Mouse (Mus musculus): ENCODE measurements around the gene Rcan1. TPM values are rescaled to one million over a fixed set of nuclear protein-coding genes. Genes with fewer than 3 reads are reported as not detected.
A peak's percentile ranks its signal among the peaks of the same experiment; 100 is the strongest.

Gene Rcan1
- polyA plus RNA-seq, 1 experiment from 2014 or later = 24.5 TPM

DNA sequence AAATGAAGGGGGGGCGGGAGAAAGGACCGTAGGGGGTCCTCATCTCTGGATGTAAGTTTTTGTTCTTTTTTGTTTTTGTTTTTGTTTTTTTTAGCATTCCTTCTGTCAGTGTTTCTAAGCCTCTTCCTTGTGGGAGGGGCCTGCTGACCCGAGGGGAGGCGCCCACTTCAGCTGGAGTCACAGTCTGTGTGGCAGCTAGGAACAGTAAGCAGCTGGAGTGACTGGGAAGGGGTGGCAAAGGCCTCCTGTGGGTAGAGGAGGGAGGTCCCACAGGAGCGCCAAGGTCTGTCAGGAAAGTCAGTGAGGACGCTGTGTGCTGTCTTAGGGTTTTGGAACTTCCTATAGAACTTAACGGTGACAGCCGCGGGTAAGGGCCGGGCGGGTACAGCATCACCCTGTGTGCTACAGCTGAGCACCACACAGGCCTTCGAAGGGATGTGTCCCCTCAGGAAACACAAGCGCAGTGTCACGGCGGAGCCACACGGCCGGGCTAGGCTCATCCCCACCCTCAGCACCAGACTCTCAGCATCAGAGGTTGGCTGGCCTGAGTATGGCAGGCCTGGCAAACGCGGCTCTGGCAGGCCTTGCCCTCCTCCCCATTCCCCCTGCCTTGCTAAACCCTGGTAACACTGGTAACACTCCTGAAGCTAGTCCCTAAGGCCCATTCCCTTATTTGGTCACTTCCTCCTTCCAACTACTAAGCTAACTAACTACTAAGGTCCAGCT is 58.5 kb downstream of the Rcan1 start:
- ATAC-seq (ENCODE audit: insufficient read depth, low FRiP score, low read depth) = no peak
- Histone ChIP-seq H3K4me1 (peaks cover 14% of the 10 kb centered on the region; the same call in 1 of the 2 replicates), H3K27ac (no peak overlapping the region)

DNA sequence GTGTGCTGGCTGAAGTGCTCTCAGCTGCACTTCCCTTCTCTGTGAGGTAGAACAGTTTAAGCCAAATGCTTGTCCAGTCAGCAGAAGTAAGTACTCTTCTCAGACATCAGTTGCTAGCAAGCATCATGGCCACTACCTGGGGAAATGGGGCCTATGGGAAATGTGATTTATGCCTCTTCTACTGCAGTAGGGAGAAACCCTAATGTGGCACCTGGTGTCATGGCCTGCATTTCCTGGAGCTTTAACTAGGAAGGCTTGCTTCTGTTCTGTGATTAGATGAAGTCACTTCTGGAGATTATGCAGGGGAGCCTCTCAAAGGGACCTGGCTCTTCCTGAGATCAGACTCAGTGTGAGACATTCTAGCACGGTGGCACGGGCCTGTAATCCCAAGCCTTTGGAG is 60.3 kb downstream of the Rcan1 start:
- Histone ChIP-seq H3K36me3 (no peaks in the 10 kb centered on the region), H3K9ac (no peak overlapping the region), H3K4me3 (replicated peaks) (no peak overlapping the region), H3K4me1 (peaks cover 14% of the 10 kb centered on the region; the same call in 1 of the 2 replicates), H3K4me2 (no peak overlapping the region), H3K27ac (no peak overlapping the region), H3K9me3 (no peaks in the 10 kb centered on the region), H3K27me3 (replicated peaks) (no peaks in the 10 kb centered on the region)
- WGBS = 84% methylated on average over 2 of the region's 2 CpGs
- ATAC-seq (ENCODE audit: insufficient read depth, low FRiP score, low read depth) = no peak

More for the DNA sequence above, 58.5 kb downstream of the Rcan1 start:
- H3K27me3 ChIP-seq (replicated peaks) = no peaks in the 10 kb centered on the region
- no peak overlapping the region for H3K9ac ChIP-seq
- no peak overlapping the region for H3K4me3 ChIP-seq (replicated peaks)
- no peak overlapping the region for H3K4me2 ChIP-seq
- H3K36me3 ChIP-seq = no peaks in the 10 kb centered on the region
- H3K9me3 ChIP-seq = no peaks in the 10 kb centered on the region
- 72% methylated on average over 19 of the region's 19 CpGs for WGBS

DNA sequence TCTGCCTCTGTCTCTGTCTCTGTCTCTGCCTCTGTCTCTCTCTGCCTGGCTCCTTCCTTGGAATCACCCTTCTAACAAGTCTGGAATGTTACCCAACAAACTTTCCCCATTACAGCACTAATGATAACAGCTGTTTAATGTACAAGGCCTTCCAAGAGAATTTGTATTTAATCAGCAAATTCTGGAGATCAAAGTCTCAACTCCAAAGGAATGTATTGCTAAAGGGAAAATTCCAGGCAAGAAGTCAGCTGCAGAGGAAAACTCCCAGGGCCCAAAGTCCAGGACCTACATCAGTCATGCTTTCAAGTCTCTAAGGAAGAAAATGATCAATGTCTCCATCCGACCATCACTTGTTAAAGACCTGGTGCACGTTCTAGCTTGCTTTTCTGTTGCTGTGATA is 62.8 kb downstream of the Rcan1 start:
- H3K27me3 ChIP-seq (replicated peaks) = no peaks in the 10 kb centered on the region
- H3K27ac ChIP-seq = no peak overlapping the region
- no peak for ATAC-seq (ENCODE audit: insufficient read depth, low FRiP score, low read depth)
- H3K9ac ChIP-seq = no peak overlapping the region
- 33% methylated on average over 2 of the region's 2 CpGs for WGBS
- no peak overlapping the region for H3K4me2 ChIP-seq
- H3K9me3 ChIP-seq = no peaks in the 10 kb centered on the region
- H3K4me1 ChIP-seq = peaks cover 21% of the 10 kb centered on the region
- no peaks in the 10 kb centered on the region for H3K36me3 ChIP-seq
- no peak overlapping the region for H3K4me3 ChIP-seq (replicated peaks)

DNA sequence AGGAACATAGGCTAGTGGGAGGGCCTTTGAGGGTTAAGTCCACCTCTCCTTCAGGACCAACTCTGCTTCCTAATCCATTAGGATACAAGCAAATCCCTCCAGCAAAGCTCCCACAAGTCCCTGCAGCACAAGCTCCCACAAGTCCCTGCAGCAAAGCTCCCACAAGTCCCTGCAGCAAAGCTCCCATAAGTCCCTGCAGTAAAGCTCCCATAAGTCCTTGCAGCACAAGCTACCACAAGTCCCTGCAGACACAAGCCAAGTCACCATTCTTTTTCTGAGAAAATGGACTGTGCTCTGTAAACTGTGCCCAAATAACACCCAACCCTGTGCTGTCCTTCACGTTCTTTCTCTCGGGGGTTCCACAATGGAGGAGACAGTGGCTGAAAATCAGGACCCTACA is 66.5 kb downstream of the Rcan1 start:
- no peaks in the 10 kb centered on the region for H3K9me3 ChIP-seq
- H3K36me3 ChIP-seq = no peaks in the 10 kb centered on the region
- H3K4me3 ChIP-seq (replicated peaks) = no peak overlapping the region
- no peak overlapping the region for H3K4me2 ChIP-seq
- ATAC-seq (ENCODE audit: insufficient read depth, low FRiP score, low read depth) = no peak
- peaks cover 32% of the 10 kb centered on the region for H3K4me1 ChIP-seq
- H3K27ac ChIP-seq = no peak overlapping the region
- no peaks in the 10 kb centered on the region for H3K27me3 ChIP-seq (replicated peaks)
- 93% methylated on average over 2 of the region's 2 CpGs for WGBS
- no peak overlapping the region for H3K9ac ChIP-seq

DNA sequence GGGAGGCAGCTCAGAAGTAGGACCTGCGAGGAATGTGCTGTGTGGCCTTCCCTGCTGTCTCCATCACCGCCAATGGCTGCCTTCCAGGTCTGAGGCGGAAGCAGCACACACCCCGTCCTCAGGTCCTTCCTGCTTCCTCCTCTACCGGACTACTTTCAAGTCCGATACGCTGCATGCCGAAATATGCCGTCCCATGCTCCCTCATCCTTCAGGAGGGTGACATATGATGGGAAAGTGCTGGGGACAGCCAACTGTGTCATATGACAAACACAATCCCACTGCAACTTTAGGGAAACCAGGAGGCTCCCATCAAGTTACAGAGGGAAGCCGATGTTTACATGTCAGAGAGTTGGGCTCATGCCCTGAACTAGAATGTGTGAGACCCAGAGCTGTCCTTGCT is 67.6 kb downstream of the Rcan1 start:
- H3K9me3 ChIP-seq = no peaks in the 10 kb centered on the region
- H3K36me3 ChIP-seq = no peaks in the 10 kb centered on the region
- H3K4me3 ChIP-seq (replicated peaks) = no peak overlapping the region
- peak overlapping the region; percentile 11; the same call in 1 of the 2 replicates for H3K4me2 ChIP-seq
- H3K27me3 ChIP-seq (replicated peaks) = no peaks in the 10 kb centered on the region
- 43% methylated on average over 10 of the region's 10 CpGs for WGBS
- no peak overlapping the region for H3K9ac ChIP-seq
- ATAC-seq (ENCODE audit: insufficient read depth, low FRiP score, low read depth) = no peak
- H3K4me1 ChIP-seq = peaks cover 38% of the 10 kb centered on the region
- H3K27ac ChIP-seq = peak overlapping the region; percentile 44; the same call in 1 of the 2 replicates

DNA sequence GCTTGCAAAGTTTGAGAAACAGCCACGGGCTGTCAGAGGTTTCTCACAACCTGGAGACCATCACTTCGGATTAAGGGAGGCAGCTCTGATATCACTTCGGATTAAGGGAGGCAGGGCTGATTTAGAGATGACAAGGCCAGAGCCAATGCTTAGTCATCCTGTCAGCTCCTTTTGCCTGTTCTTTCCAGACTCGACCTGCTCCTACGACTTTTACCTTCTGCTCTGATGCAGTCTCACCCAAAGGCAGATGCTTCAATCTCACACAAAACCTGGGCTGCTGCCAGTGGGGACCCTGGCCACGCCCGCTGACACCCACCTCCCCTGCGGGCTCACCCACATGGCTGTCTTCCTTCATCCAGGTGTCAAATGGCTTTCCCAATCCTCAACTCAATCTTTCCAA is 68.5 kb downstream of the Rcan1 start:
- Histone ChIP-seq H3K36me3 (no peaks in the 10 kb centered on the region), H3K4me3 (replicated peaks) (no peak overlapping the region), H3K27me3 (replicated peaks) (no peaks in the 10 kb centered on the region), H3K4me1 (peaks cover 45% of the 10 kb centered on the region), H3K9me3 (no peaks in the 10 kb centered on the region), H3K27ac (peak overlapping the region; percentile 44; the same call in 1 of the 2 replicates), H3K4me2 (no peak overlapping the region), H3K9ac (no peak overlapping the region)
- no peak for ATAC-seq (ENCODE audit: insufficient read depth, low FRiP score, low read depth)
- 30% methylated on average over 8 of the region's 8 CpGs for WGBS

DNA sequence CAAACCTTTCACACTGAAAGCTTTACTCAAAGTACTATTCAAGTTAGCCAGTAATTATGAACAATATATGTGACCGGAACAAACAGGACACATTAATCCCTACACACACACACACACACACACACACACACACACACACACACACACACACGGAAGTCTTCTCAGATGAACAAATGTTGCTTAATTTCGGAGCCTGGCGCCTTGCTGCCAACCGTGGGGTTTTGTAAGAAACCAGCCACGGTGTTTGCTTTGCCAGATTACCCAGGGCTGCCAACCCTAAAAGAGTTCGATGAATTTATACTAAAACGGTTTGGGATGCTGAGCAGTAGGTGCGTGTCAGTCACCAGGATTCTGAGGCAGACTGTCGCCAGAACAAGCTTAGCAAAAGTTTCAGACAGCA is 69.5 kb downstream of the Rcan1 start:
- no peak overlapping the region for H3K4me2 ChIP-seq
- no peak overlapping the region for H3K27ac ChIP-seq
- H3K9ac ChIP-seq = no peak overlapping the region
- H3K27me3 ChIP-seq (replicated peaks) = no peaks in the 10 kb centered on the region
- no peak overlapping the region for H3K4me3 ChIP-seq (replicated peaks)
- no peak for ATAC-seq (ENCODE audit: insufficient read depth, low FRiP score, low read depth)
- no peaks in the 10 kb centered on the region for H3K36me3 ChIP-seq
- peaks cover 45% of the 10 kb centered on the region for H3K4me1 ChIP-seq
- no peaks in the 10 kb centered on the region for H3K9me3 ChIP-seq
- 60% methylated on average over 10 of the region's 10 CpGs for WGBS

DNA sequence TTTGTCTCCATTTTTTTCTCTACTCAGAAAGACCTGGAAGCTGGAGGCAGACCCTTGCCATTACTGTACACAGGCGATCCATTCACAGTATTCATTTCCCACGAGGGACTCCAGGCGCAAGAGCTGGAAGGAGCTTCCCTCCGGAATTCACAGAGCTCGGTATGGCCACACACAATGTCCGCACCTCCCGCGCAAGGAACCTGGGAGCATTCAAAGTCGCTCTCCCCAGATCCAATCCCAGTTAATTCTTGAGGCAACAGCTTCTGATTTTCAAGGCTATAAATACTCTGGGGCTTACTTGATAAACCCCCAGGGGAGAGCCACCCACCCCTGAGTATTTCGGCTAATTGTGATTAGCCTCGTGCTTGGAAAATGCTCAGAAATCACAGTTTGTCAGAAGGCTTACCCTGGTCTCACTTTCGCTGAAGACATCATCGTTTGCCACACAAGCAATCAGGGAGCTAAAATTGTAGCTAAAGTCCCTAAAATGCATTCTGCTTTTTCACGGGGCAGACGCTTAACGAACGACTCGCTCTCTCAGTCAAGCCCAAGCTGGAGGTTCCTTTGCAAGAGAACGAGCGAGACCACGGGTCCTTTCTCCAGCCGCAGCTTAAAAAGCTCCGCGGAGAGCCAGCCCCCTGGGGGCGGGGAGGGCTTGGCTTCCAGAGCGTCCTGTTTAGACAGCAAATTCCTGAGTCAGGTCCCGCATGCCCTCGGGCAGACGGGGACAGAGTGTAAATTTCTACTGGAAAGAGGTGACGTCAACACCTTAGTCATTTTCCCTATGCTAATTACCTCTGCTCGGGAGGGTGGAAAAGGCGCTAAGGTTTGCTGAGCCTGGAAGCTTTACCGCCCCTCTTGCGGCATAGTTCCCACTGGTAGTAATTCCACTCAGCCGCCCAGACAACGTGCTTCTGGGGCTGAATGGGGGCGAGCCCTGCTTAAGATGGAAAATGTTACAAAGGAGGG is 70.9 kb downstream of the Rcan1 start:
- Histone ChIP-seq H3K9ac (no peak overlapping the region; the same call in 1 of the 2 replicates), H3K27ac (peak overlapping the region; percentile 85), H3K4me1 (peaks cover 45% of the 10 kb centered on the region), H3K9me3 (no peaks in the 10 kb centered on the region), H3K4me3 (replicated peaks) (peak overlapping the region; percentile 44), H3K4me2 (peak overlapping the region; percentile 79), H3K36me3 (peaks cover 11% of the 10 kb centered on the region; the same call in 1 of the 2 replicates), H3K27me3 (replicated peaks) (no peaks in the 10 kb centered on the region)
- WGBS = 1% methylated on average over 37 of the region's 37 CpGs
- ATAC-seq (ENCODE audit: insufficient read depth, low FRiP score, low read depth) = peak; percentile 88

DNA sequence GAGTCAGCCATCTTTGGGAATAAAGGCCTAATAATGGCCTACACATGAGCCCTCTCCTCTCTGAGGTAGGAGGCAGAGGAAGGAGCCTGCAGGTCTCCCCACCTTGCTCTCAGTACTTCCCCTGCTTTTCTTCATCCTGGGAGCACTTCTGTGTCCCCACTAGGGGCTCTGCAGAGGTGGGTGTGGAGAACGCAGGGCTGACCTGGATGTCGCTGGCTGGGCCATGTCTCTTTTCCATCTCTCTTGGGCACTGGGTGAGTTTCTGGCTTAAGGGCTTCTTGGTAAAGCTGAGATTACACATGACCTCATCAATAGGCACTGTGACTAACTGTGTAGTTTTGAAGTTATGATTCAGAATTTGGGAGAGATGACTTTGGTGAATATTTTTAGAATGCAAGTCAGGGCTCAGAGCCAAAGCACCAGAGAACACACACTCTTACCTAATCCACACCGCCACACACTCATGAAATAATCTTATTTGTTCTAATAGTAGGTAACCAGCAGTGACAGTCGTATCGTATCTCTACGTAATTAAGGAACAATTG is 72.0 kb downstream of the Rcan1 start:
- no peaks in the 10 kb centered on the region for H3K9me3 ChIP-seq
- 60% methylated on average over 6 of the region's 6 CpGs for WGBS
- peaks cover 45% of the 10 kb centered on the region for H3K4me1 ChIP-seq
- 0 out of 2 replicates have a peak overlapping the region, but pooled peaks have one; percentile 0 for H3K4me3 ChIP-seq (replicated peaks)
- H3K36me3 ChIP-seq = peaks cover 14% of the 10 kb centered on the region; the same call in 1 of the 2 replicates
- H3K9ac ChIP-seq = no peak overlapping the region
- H3K27me3 ChIP-seq (replicated peaks) = no peaks in the 10 kb centered on the region
- no peak overlapping the region for H3K27ac ChIP-seq
- H3K4me2 ChIP-seq = peak overlapping the region; percentile 79; the same call in 1 of the 2 replicates
- ATAC-seq (ENCODE audit: insufficient read depth, low FRiP score, low read depth) = no peak

DNA sequence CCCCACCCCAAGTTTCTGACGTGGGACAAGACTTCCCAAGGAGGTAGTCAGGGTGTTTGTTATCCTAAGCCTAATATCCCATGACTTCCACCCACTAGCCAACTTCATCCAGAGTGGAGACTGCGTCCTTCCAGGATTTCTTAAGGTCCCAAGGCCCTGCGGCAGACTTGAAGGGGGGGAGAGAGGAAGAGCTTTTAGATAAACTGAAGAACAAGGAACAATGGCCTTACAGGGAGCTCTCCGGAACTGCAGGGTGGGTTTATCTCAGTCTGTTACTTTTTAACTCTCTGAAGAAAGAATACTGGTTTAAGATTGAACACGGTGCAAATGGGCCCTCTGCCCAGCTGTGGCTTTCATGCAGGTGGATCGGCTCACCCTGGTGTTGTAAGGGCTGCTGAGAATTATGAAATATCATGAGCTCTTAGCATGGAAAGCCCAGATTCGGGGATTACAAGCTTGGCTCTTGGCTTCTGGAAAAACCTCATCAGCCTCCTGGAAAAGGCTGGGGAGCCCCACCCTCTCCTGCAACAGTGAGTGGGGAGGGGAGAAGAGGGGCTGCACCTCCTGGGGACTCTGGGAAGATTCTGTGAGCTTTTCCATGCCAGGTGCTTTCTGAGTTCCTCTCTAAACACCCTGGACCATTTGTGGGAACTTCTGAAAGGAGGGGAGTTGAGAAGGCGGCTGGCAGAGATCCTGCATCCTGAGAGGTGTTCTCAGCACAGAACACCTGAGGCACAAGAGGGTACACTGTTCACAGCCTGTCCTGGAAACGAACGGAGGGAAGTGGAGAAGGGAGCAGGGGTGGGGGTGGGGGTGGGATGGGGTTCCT is 72.7 kb downstream of the Rcan1 start:
- Histone ChIP-seq H3K27me3 (replicated peaks) (no peaks in the 10 kb centered on the region), H3K36me3 (peaks cover 19% of the 10 kb centered on the region), H3K9ac (no peak overlapping the region), H3K4me1 (peaks cover 39% of the 10 kb centered on the region), H3K4me2 (peak overlapping the region; percentile 79; the same call in 1 of the 2 replicates), H3K9me3 (no peaks in the 10 kb centered on the region), H3K4me3 (replicated peaks) (no peak overlapping the region), H3K27ac (0 out of 2 replicates have a peak overlapping the region, but pooled peaks have one; percentile 1)
- ATAC-seq (ENCODE audit: insufficient read depth, low FRiP score, low read depth) = no peak
- WGBS = 39% methylated on average over 10 of the region's 10 CpGs

DNA sequence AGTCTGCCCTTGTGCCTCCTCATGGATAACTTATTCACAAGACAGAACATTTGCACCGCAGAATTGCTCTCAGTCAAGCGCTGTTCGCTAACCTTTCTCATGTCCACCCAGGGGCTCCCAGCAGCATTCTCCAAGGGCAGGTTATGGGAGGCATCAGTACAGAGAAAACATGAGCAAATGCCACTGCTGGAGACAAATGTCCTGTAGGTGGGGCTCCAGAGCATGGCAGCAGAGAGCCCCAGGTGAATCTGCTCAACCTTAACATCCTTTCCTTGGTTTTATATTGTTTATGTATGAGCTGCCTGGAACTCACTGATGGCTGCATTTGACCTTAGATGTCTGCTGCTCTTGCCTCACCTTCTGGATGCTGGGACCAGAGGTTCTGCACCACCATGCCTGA is 76.9 kb downstream of the Rcan1 start:
- no peaks in the 10 kb centered on the region for H3K27me3 ChIP-seq (replicated peaks)
- H3K27ac ChIP-seq = no peak overlapping the region
- peaks cover 25% of the 10 kb centered on the region for H3K36me3 ChIP-seq
- 93% methylated on average over 3 of the region's 3 CpGs for WGBS
- H3K9ac ChIP-seq = no peak overlapping the region
- H3K4me2 ChIP-seq = no peak overlapping the region
- no peak for ATAC-seq (ENCODE audit: insufficient read depth, low FRiP score, low read depth)
- H3K4me3 ChIP-seq (replicated peaks) = no peak overlapping the region
- no peaks in the 10 kb centered on the region for H3K9me3 ChIP-seq
- H3K4me1 ChIP-seq = peaks cover 15% of the 10 kb centered on the region; the same call in 1 of the 2 replicates
